Mouse (Mus musculus): ENCODE measurements around the gene 1600014C23Rik. TPM values are rescaled to one million over a fixed set of nuclear protein-coding genes. Genes with fewer than 3 reads are reported as not detected.

The 1600014C23Rik gene
- polyA plus RNA-seq, 1 experiment from 2014 or later: not detected

- no peaks in the 10 kb centered on the region for H3K9me3 ChIP-seq (ENCODE audit: control insufficient read depth, low read length)
- no peak overlapping the region for H3K4me3 ChIP-seq (ENCODE audit: low read depth, low read length)
- H3K36me3 ChIP-seq (ENCODE audit: control insufficient read depth, insufficient read depth, low read length): no peaks in the 10 kb centered on the region
- H3K27me3 ChIP-seq (ENCODE audit: control insufficient read depth, insufficient read depth, low read length): no peaks in the 10 kb centered on the region
- H3K9ac ChIP-seq (ENCODE audit: low read length): no peak overlapping the region
- no peak overlapping the region for H3K4me2 ChIP-seq (ENCODE audit: low read depth, severe bottlenecking)
- DNase-seq (ENCODE audit: low spot score): peak; percentile 70
- H3K4me1 ChIP-seq (ENCODE audit: control insufficient read depth, insufficient read depth, low read length): peaks cover 5% of the 10 kb centered on the region
- 74% methylated on average over 16 of the region's 16 CpGs for WGBS
- H3K27ac ChIP-seq (replicated peaks; ENCODE audit: low read depth, low read length): no peak overlapping the region
- no peak for ATAC-seq (ENCODE audit: insufficient number of reproducible peaks, low FRiP score, low TSS enrichment, low read depth)
Measured at GRCm38 (mm10) chr17:45747858-45748785, 14.5 kb upstream of the 1600014C23Rik start.

GRCm38 (mm10) chr17:45747293-45747692 lies 13.6 kb upstream of the 1600014C23Rik start:
- Histone ChIP-seq H3K36me3 (ENCODE audit: control insufficient read depth, insufficient read depth, low read length) (no peaks in the 10 kb centered on the region), H3K4me3 (ENCODE audit: low read depth, low read length) (no peak overlapping the region), H3K27ac (replicated peaks; ENCODE audit: low read depth, low read length) (no peak overlapping the region), H3K9ac (ENCODE audit: low read length) (no peak overlapping the region), H3K4me2 (ENCODE audit: low read depth, severe bottlenecking) (no peak overlapping the region), H3K4me1 (ENCODE audit: control insufficient read depth, insufficient read depth, low read length) (no peaks in the 10 kb centered on the region), H3K9me3 (ENCODE audit: control insufficient read depth, low read length) (no peaks in the 10 kb centered on the region), H3K27me3 (ENCODE audit: control insufficient read depth, insufficient read depth, low read length) (no peaks in the 10 kb centered on the region)
- ATAC-seq (ENCODE audit: insufficient number of reproducible peaks, low FRiP score, low TSS enrichment, low read depth) (no peak), DNase-seq (ENCODE audit: low spot score) (no peak)
- WGBS: 92% methylated on average over 4 of the region's 4 CpGs

GRCm38 (mm10) chr17:45746755-45747154 lies 13.1 kb upstream of the 1600014C23Rik start:
- DNase-seq (ENCODE audit: low spot score) (no peak), ATAC-seq (ENCODE audit: insufficient number of reproducible peaks, low FRiP score, low TSS enrichment, low read depth) (no peak)
- Histone ChIP-seq H3K27me3 (ENCODE audit: control insufficient read depth, insufficient read depth, low read length) (no peaks in the 10 kb centered on the region), H3K9ac (ENCODE audit: low read length) (no peak overlapping the region), H3K36me3 (ENCODE audit: control insufficient read depth, insufficient read depth, low read length) (no peaks in the 10 kb centered on the region), H3K4me3 (ENCODE audit: low read depth, low read length) (no peak overlapping the region), H3K4me1 (ENCODE audit: control insufficient read depth, insufficient read depth, low read length) (no peaks in the 10 kb centered on the region), H3K4me2 (ENCODE audit: low read depth, severe bottlenecking) (no peak overlapping the region), H3K27ac (replicated peaks; ENCODE audit: low read depth, low read length) (no peak overlapping the region), H3K9me3 (ENCODE audit: control insufficient read depth, low read length) (no peaks in the 10 kb centered on the region)
- 72% methylated on average over 12 of the region's 12 CpGs for WGBS

GRCm38 (mm10) chr17:45745629-45746028 lies 12.0 kb upstream of the 1600014C23Rik start:
- no peak overlapping the region for H3K4me3 ChIP-seq (ENCODE audit: low read depth, low read length)
- H3K9me3 ChIP-seq (ENCODE audit: control insufficient read depth, low read length): no peaks in the 10 kb centered on the region
- WGBS: 94% methylated on average over 2 of the region's 2 CpGs
- ATAC-seq (ENCODE audit: insufficient number of reproducible peaks, low FRiP score, low TSS enrichment, low read depth) (no peak), DNase-seq (ENCODE audit: low spot score) (no peak)
- no peak overlapping the region for H3K9ac ChIP-seq (ENCODE audit: low read length)
- no peaks in the 10 kb centered on the region for H3K4me1 ChIP-seq (ENCODE audit: control insufficient read depth, insufficient read depth, low read length)
- H3K27ac ChIP-seq (replicated peaks; ENCODE audit: low read depth, low read length): no peak overlapping the region
- H3K36me3 ChIP-seq (ENCODE audit: control insufficient read depth, insufficient read depth, low read length): no peaks in the 10 kb centered on the region
- no peaks in the 10 kb centered on the region for H3K27me3 ChIP-seq (ENCODE audit: control insufficient read depth, insufficient read depth, low read length)
- no peak overlapping the region for H3K4me2 ChIP-seq (ENCODE audit: low read depth, severe bottlenecking)

GRCm38 (mm10) chr17:45742371-45743147 lies 8.9 kb upstream of the 1600014C23Rik start:
- WGBS: 54% methylated on average over 13 of the region's 13 CpGs
- ATAC-seq (ENCODE audit: insufficient number of reproducible peaks, low FRiP score, low TSS enrichment, low read depth) (no peak), DNase-seq (ENCODE audit: low spot score) (no peak)
- H3K4me3 ChIP-seq (ENCODE audit: low read depth, low read length): no peak overlapping the region
- no peak overlapping the region for H3K4me2 ChIP-seq (ENCODE audit: low read depth, severe bottlenecking)
- H3K9me3 ChIP-seq (ENCODE audit: control insufficient read depth, low read length): no peaks in the 10 kb centered on the region
- H3K27ac ChIP-seq (replicated peaks; ENCODE audit: low read depth, low read length): no peak overlapping the region
- no peaks in the 10 kb centered on the region; the same call in none of the 2 replicates for H3K4me1 ChIP-seq (ENCODE audit: control insufficient read depth, insufficient read depth, low read length)
- no peak overlapping the region for H3K9ac ChIP-seq (ENCODE audit: low read length)
- no peaks in the 10 kb centered on the region for H3K36me3 ChIP-seq (ENCODE audit: control insufficient read depth, insufficient read depth, low read length)
- no peaks in the 10 kb centered on the region for H3K27me3 ChIP-seq (ENCODE audit: control insufficient read depth, insufficient read depth, low read length)

GRCm38 (mm10) chr17:45737078-45737601 lies 3.5 kb upstream of the 1600014C23Rik start:
- peak overlapping the region; percentile 75 for H3K4me2 ChIP-seq (ENCODE audit: low read depth, severe bottlenecking)
- ATAC-seq (ENCODE audit: insufficient number of reproducible peaks, low FRiP score, low TSS enrichment, low read depth) (0 out of 2 replicates have a peak, but pooled peaks have one; percentile 4), DNase-seq (ENCODE audit: low spot score) (no peak)
- H3K36me3 ChIP-seq (ENCODE audit: control insufficient read depth, insufficient read depth, low read length): no peaks in the 10 kb centered on the region
- peak overlapping the region; percentile 34 for H3K4me3 ChIP-seq (ENCODE audit: low read depth, low read length)
- WGBS: 10% methylated on average over 10 of the region's 10 CpGs
- H3K27ac ChIP-seq (replicated peaks; ENCODE audit: low read depth, low read length): peak overlapping the region; percentile 92
- H3K27me3 ChIP-seq (ENCODE audit: control insufficient read depth, insufficient read depth, low read length): 0 out of 2 replicates have a peak, but pooled peaks cover 2% of the 10 kb centered on the region
- no peaks in the 10 kb centered on the region for H3K9me3 ChIP-seq (ENCODE audit: control insufficient read depth, low read length)
- H3K9ac ChIP-seq (ENCODE audit: low read length): peak overlapping the region; percentile 78
- H3K4me1 ChIP-seq (ENCODE audit: control insufficient read depth, insufficient read depth, low read length): peaks cover 32% of the 10 kb centered on the region

GRCm38 (mm10) chr17:45736311-45737077 lies 2.9 kb upstream of the 1600014C23Rik start:
- H3K4me1 ChIP-seq (ENCODE audit: control insufficient read depth, insufficient read depth, low read length): peaks cover 32% of the 10 kb centered on the region
- WGBS: under 1% methylated on average over 66 of the region's 72 CpGs

More at GRCm38 (mm10) chr17:45736311-45737077, 2.9 kb upstream of the 1600014C23Rik start:
- no peaks in the 10 kb centered on the region for H3K36me3 ChIP-seq (ENCODE audit: control insufficient read depth, insufficient read depth, low read length)
- H3K4me2 ChIP-seq (ENCODE audit: low read depth, severe bottlenecking): peak overlapping the region; percentile 75
- H3K27me3 ChIP-seq (ENCODE audit: control insufficient read depth, insufficient read depth, low read length): 0 out of 2 replicates have a peak, but pooled peaks cover 2% of the 10 kb centered on the region
- H3K9me3 ChIP-seq (ENCODE audit: control insufficient read depth, low read length): no peaks in the 10 kb centered on the region
- H3K9ac ChIP-seq (ENCODE audit: low read length): peak overlapping the region; percentile 78
- ATAC-seq (ENCODE audit: insufficient number of reproducible peaks, low FRiP score, low TSS enrichment, low read depth) (peak; percentile 67), DNase-seq (ENCODE audit: low spot score) (peak; percentile 95)
- H3K27ac ChIP-seq (replicated peaks; ENCODE audit: low read depth, low read length): peak overlapping the region; percentile 92
- peak overlapping the region; percentile 34 for H3K4me3 ChIP-seq (ENCODE audit: low read depth, low read length)

Measured in limb, embryonic 11.5 days (tissue).